Mouse (Mus musculus): ENCODE results near the gene Eif3l.

DNA sequence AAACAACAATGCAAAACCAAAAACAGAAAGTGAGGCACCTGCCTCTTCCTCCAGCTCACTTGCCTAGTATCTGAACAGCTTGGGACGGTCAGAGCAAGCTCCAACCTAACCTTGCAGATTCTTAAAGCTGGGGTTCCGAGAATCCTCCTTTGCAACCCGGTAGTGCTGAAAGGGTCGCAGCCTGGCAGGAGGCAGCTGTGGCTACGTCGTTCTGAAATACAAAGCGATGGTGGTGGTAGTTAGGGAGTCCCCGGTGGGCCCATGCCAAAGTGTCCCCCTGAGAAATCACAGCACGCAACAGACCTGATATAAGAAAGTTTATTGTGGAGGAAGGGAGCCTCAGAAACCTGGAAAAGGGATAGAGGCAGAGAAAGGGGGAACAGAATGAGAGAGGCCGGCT is 36.6 kb upstream of the Eif3l start:
- no peak for TF ChIP-seq CTCF (IDR thresholded peaks at IDR 0.05; ENCODE audit: low read depth, low read length)
- TF ChIP-seq POLR2A (IDR thresholded peaks at IDR 0.05; ENCODE audit: borderline replicate concordance, low read depth, low read length) = no peak
